Mouse (Mus musculus): ENCODE data around the gene Setd7. TPM values are rescaled to one million over a fixed set of nuclear protein-coding genes. Genes with fewer than 3 reads are reported as not detected.

The Setd7 gene
- total and polyA plus RNA-seq, 3 experiments, result 11.3 to 37.9 (median 15.3) TPM

GRCm38 (mm10) chr3:51504385-51504952 is 56.2 kb downstream of the Setd7 start:
- H3K36me3 ChIP-seq (ENCODE audit: control insufficient read depth in 1 of 2, insufficient read depth in 2 of 2, low read length in 2 of 2), result no peaks in the 10 kb centered on the region

GRCm38 (mm10) chr3:51499876-51500275 is 60.8 kb downstream of the Setd7 start:
- Histone ChIP-seq H3K4me1 (ENCODE audit: control insufficient read depth in 1 of 2, insufficient read depth in 2 of 2, low read length in 2 of 2) (no peaks in the 10 kb centered on the region), H3K9me3 (replicated peaks; ENCODE audit: insufficient read depth, low read length) (no peaks in the 10 kb centered on the region), H3K9ac (ENCODE audit: control insufficient read depth, low read depth, low read length, poor library complexity, severe bottlenecking) (no peak overlapping the region), H3K27me3 (ENCODE audit: control insufficient read depth in 1 of 2, insufficient read depth in 2 of 2, low read length in 2 of 2) (no peaks in the 10 kb centered on the region; a peak in 1 of 4 replicates), H3K27ac (ENCODE audit: control insufficient read depth, low read depth, low read length) (no peak overlapping the region), H3K79me2 (ENCODE audit: control insufficient read depth, insufficient read depth, low read length, poor library complexity) (no peaks in the 10 kb centered on the region), H3K36me3 (ENCODE audit: control insufficient read depth in 1 of 2, insufficient read depth in 2 of 2, low read length in 2 of 2) (peaks cover 0 to 4% of the 10 kb centered on the region in 2 experiments; a peak in 2 of 4 replicates), H3K4me3 (ENCODE audit: control insufficient read depth in 1 of 2, insufficient read depth in 1 of 2, low read depth in 2 of 2, low read length in 2 of 2) (no peak overlapping the region)
- TF ChIP-seq MAZ (IDR thresholded peaks at IDR 0.05; ENCODE audit: low read depth, low read length) (no peak), GABPA (IDR thresholded peaks at IDR 0.05; ENCODE audit: low read depth, low read length) (no peak), GATA1 (IDR thresholded peaks at IDR 0.05; ENCODE audit: low read depth, low read length) (no peak), POLR2AphosphoS5 (IDR thresholded peaks at IDR 0.05; ENCODE audit: borderline replicate concordance, low read depth, low read length) (no peak), NRF1 (IDR thresholded peaks at IDR 0.05; ENCODE audit: insufficient read depth, low read depth, low read length, poor library complexity, severe bottlenecking) (no peak)
- no peak for DNase-seq (ENCODE audit: low read depth, low spot score)

More at GRCm38 (mm10) chr3:51504385-51504952, 56.2 kb downstream of the Setd7 start:
- H3K27ac ChIP-seq (ENCODE audit: control insufficient read depth, low read depth, low read length), result no peak overlapping the region
- no peaks in the 10 kb centered on the region for H3K79me2 ChIP-seq (ENCODE audit: control insufficient read depth, insufficient read depth, low read length, poor library complexity)
- TF ChIP-seq USF1 (IDR thresholded peaks at IDR 0.05; ENCODE audit: low read depth, low read length) (no peak), SMC3 (IDR thresholded peaks at IDR 0.05; ENCODE audit: low read depth, low read length) (no peak)
- H3K4me3 ChIP-seq (ENCODE audit: control insufficient read depth in 1 of 2, insufficient read depth in 1 of 2, low read depth in 2 of 2, low read length in 2 of 2), result no peak overlapping the region
- no peaks in the 10 kb centered on the region for H3K4me1 ChIP-seq (ENCODE audit: control insufficient read depth in 1 of 2, insufficient read depth in 2 of 2, low read length in 2 of 2)
- H3K9me3 ChIP-seq (replicated peaks; ENCODE audit: insufficient read depth, low read length), result no peaks in the 10 kb centered on the region
- no peak overlapping the region for H3K9ac ChIP-seq (ENCODE audit: control insufficient read depth, low read depth, low read length, poor library complexity, severe bottlenecking)
- no peaks in the 10 kb centered on the region; a peak in 1 of 4 replicates for H3K27me3 ChIP-seq (ENCODE audit: control insufficient read depth in 1 of 2, insufficient read depth in 2 of 2, low read length in 2 of 2)
- DNase-seq (ENCODE audit: low read depth, low spot score), result no peak

- H3K9ac ChIP-seq (ENCODE audit: control insufficient read depth, low read depth, low read length, poor library complexity, severe bottlenecking), result no peak overlapping the region
- H3K27ac ChIP-seq (ENCODE audit: control insufficient read depth, low read depth, low read length), result no peak overlapping the region
- H3K79me2 ChIP-seq (ENCODE audit: control insufficient read depth, insufficient read depth, low read length, poor library complexity), result no peaks in the 10 kb centered on the region
- no peak for DNase-seq (ENCODE audit: low read depth, low spot score)
- H3K27me3 ChIP-seq (ENCODE audit: control insufficient read depth in 1 of 2, insufficient read depth in 2 of 2, low read length in 2 of 2), result no peaks in the 10 kb centered on the region; a peak in 1 of 4 replicates
- H3K36me3 ChIP-seq (ENCODE audit: control insufficient read depth in 1 of 2, insufficient read depth in 2 of 2, low read length in 2 of 2), result peaks cover 0 to 4% of the 10 kb centered on the region in 2 experiments; a peak in 2 of 4 replicates
- H3K4me3 ChIP-seq (ENCODE audit: control insufficient read depth in 1 of 2, insufficient read depth in 1 of 2, low read depth in 2 of 2, low read length in 2 of 2), result no peak overlapping the region
- H3K9me3 ChIP-seq (replicated peaks; ENCODE audit: insufficient read depth, low read length), result no peaks in the 10 kb centered on the region
- no peak for TF ChIP-seq USF1 (IDR thresholded peaks at IDR 0.05; ENCODE audit: low read depth, low read length)
- TF ChIP-seq TAL1 (IDR thresholded peaks at IDR 0.05; ENCODE audit: low read length), result no peak
- no peak for TF ChIP-seq HCFC1 (IDR thresholded peaks at IDR 0.05; ENCODE audit: low read depth, low read length)
- no peak for TF ChIP-seq JUND (IDR thresholded peaks at IDR 0.05; ENCODE audit: low read depth, low read length)
- no peak for TF ChIP-seq ZNF384 (IDR thresholded peaks at IDR 0.05; ENCODE audit: low read depth, low read length)
- no peak for TF ChIP-seq E2F4 (IDR thresholded peaks at IDR 0.05; ENCODE audit: borderline replicate concordance, low read depth, low read length)
- no peak for TF ChIP-seq ZKSCAN1 (IDR thresholded peaks at IDR 0.05; ENCODE audit: low read depth, low read length)
- H3K4me1 ChIP-seq (ENCODE audit: control insufficient read depth in 1 of 2, insufficient read depth in 2 of 2, low read length in 2 of 2), result no peaks in the 10 kb centered on the region
Measured at GRCm38 (mm10) chr3:51498659-51499058, 62.0 kb downstream of the Setd7 start.
